Mouse (Mus musculus) embryonic fibroblast, embryonic 13.5 days (primary cell): ENCODE results near the gene Fstl4.

ENCODE experiments used
- CTCF ChIP-seq: IDR thresholded peaks from 2 replicates; pipeline ENCODE4 v1.5.1; 2011; ENCODE audit warnings: mild to moderate bottlenecking, control low read depth, low read length, moderate library complexity, borderline replicate concordance; ENCODE audit not compliant: insufficient read depth
- POLR2A ChIP-seq: IDR thresholded peaks from 2 replicates; pipeline ENCODE4 v1.6.1; 2011; ENCODE audit warnings: low read depth, mild to moderate bottlenecking, control low read depth, low read length, moderate library complexity

GRCm38 (mm10) chr11:52875916-52876765 is 111.7 kb downstream of the Fstl4 start:
- no peak for TF ChIP-seq CTCF
- TF ChIP-seq POLR2A = no peak
